Mouse (Mus musculus) liver, adult 2 months (tissue): Measurements from ENCODE around the gene Apom.

ENCODE experiments used
- CTCF ChIP-seq: fragments of 200-500 bp; IDR thresholded peaks from 2 replicates; pipeline ENCODE4 v1.5.1; 2011; ENCODE audit warnings: low read depth, low read length, control low read depth
- POLR2A ChIP-seq: fragments of 200-500 bp; IDR thresholded peaks from 2 replicates; pipeline ENCODE4 v1.6.1; 2011; ENCODE audit warnings: low read length, control low read depth; ENCODE audit not compliant: insufficient read depth; ENCODE audit errors: extremely low read depth

GRCm38 (mm10) chr17:35083929-35084497, 47.8 kb downstream of the Apom start:
- no peak for TF ChIP-seq CTCF
- no peak for TF ChIP-seq POLR2A
